Mouse (Mus musculus) embryonic facial prominence, embryonic 14.5 days (tissue): Measurements from ENCODE around the gene Map4. TPM values are rescaled to one million over a fixed set of nuclear protein-coding genes. Genes with fewer than 3 reads are reported as not detected.

ENCODE experiments used
- ATAC-seq: fragments of 200-750 bp; cut with Nextera tagmentation; 2 replicates; pipeline ENCODE4 v1.8.0; 2017; ENCODE audit warnings: low read depth, moderate number of reproducible peaks, moderate TSS enrichment
- DNase-seq: peaks from one replicate; pipeline ENCODE4 v3.0.0-alpha.2; 2015; ENCODE audit warnings: low spot score
- H3K27ac ChIP-seq: fragments of 300-500 bp; sonication (generic); replicated peaks from 2 replicates; pipeline ENCODE4 v1.5.1; 2014; ENCODE audit warnings: low read depth, mild to moderate bottlenecking, low read length, moderate library complexity
- H3K27me3 ChIP-seq: fragments of 300-500 bp; sonication (generic); replicated peaks from 2 replicates; pipeline ENCODE4 v1.6.1; 2014; ENCODE audit warnings: low read length; ENCODE audit not compliant: control insufficient read depth, insufficient read depth
- H3K36me3 ChIP-seq: fragments of 300-500 bp; sonication (generic); 2 replicates; pipeline ENCODE4 v1.6.1; 2014; ENCODE audit warnings: low read length, mixed read lengths; ENCODE audit not compliant: control insufficient read depth, insufficient read depth
- H3K4me1 ChIP-seq: fragments of 300-500 bp; sonication (generic); 2 replicates; pipeline ENCODE4 v1.6.1; 2014; ENCODE audit warnings: antibody characterized with exemption, low read length; ENCODE audit not compliant: control insufficient read depth, insufficient read depth
- H3K4me2 ChIP-seq: fragments of 300-500 bp; sonication (generic); 2 replicates; pipeline ENCODE4 v1.6.1; 2014; ENCODE audit warnings: low read depth, mild to moderate bottlenecking, low read length, moderate library complexity, mixed read lengths
- H3K4me3 ChIP-seq: fragments of 300-500 bp; sonication (generic); 2 replicates; pipeline ENCODE4 v1.5.1; 2014; ENCODE audit warnings: low read depth, mild to moderate bottlenecking, low read length
- H3K9ac ChIP-seq: fragments of 300-500 bp; sonication (generic); 2 replicates; pipeline ENCODE4 v1.6.1; 2014; ENCODE audit warnings: low read depth, mild to moderate bottlenecking, low read length, moderate library complexity, mixed read lengths
- H3K9me3 ChIP-seq: fragments of 300-500 bp; sonication (generic); 2 replicates; pipeline ENCODE4 v1.6.1; 2016; ENCODE audit warnings: low read length; ENCODE audit not compliant: control insufficient read depth
- WGBS: fragments of 180-500 bp; shearing (Covaris S2); extraction: QIAGEN DNeasy Blood & Tissue Kit; methylation state at CpG from one replicate; pipeline ENCODE4 v1.1.7; 2014; 5-methylcytosine and 5-hydroxymethylcytosine counted together
- polyA plus RNA-seq: library from polyadenylated mRNA; unstranded; fragments of >200 nt; fragmentation: Nextera tagmentation; extraction: Ambion mirVana; gene quantifications from 2 replicates; pipeline ENCODE4 v1.2.1, GENCODE M21; 2014

Gene Map4
- polyA plus RNA-seq, 1 experiment from 2014 or later = 112 TPM

- ATAC-seq (no peak), DNase-seq (peak; percentile 46)
- peak overlapping the region; percentile 73 for H3K4me2 ChIP-seq
- H3K9ac ChIP-seq = peak overlapping the region; percentile 84
- peak overlapping the region; percentile 82 for H3K4me3 ChIP-seq
- no peaks in the 10 kb centered on the region for H3K36me3 ChIP-seq
- peak overlapping the region; percentile 95 for H3K27ac ChIP-seq
- H3K9me3 ChIP-seq = no peaks in the 10 kb centered on the region
- peaks cover 7% of the 10 kb centered on the region; the same call in 1 of the 2 replicates for H3K4me1 ChIP-seq
- WGBS = 0% methylated on average over 19 of the region's 20 CpGs
- no peaks in the 10 kb centered on the region for H3K27me3 ChIP-seq
These were observed 1.1 kb downstream of the Map4 start for GRCm38 (mm10) chr9:109932361-109932755.

DNA sequence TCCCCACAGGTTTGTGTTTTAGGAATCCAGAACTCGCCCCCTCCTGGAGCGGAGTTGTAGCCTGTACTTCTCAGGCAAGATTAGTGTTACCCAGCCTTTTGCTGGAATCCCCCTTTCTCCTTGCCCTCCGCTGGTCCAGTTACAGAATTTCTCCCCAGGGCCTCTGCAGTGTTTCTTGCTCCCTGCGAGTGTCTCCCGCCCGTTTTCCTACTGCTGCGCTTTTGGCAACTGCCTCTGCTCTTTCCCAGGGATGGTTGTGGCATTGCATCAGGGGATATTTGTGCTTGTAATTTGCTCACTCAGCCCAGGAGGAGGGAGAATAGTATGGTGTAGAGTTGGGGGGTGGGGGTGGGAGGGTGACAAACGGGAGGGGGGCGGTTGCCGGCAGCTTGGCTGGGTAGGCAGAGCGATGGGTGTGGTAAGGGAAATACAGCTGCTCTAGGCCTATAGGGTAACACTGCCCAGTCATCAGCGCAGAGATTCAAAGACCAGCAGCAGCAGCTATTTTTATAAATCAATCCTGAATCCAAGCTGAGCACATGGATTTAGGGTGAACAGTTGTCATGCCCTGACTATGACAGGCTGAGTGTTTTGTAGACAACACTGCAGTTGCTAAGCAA, 1.6 kb downstream of the Map4 start:
- Histone ChIP-seq H3K9ac (peak overlapping the region; percentile 84), H3K4me2 (peak overlapping the region; percentile 73), H3K4me3 (peak overlapping the region; percentile 82), H3K36me3 (no peaks in the 10 kb centered on the region), H3K27ac (peak overlapping the region; percentile 95), H3K9me3 (no peaks in the 10 kb centered on the region), H3K27me3 (no peaks in the 10 kb centered on the region), H3K4me1 (peaks cover 7% of the 10 kb centered on the region; the same call in 1 of the 2 replicates)
- ATAC-seq (0 out of 2 replicates have a peak, but pooled peaks have one; percentile 1), DNase-seq (peak; percentile 87)
- WGBS = 0% methylated on average over 12 of the region's 12 CpGs

DNA sequence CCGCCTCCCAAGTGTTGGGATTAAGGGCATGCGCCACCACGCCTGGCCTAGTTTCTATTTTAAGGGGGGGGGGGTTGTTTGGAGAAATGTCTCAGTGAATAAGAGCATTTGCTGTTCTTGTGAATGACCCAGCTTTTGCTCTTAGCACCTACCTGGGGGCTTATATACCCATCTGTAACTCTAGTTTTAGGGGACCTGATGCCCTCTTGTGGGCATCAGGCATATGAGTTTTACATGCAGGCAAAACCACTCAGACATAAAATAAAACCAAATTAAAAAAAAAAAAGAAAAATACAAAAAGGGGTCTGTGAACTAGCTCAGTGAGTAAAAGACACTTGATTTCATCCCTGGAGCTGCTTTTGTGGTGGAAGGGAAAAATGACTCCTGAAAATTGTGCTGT, 8.1 kb downstream of the Map4 start:
- Histone ChIP-seq H3K27ac (no peak overlapping the region), H3K4me1 (no peaks in the 10 kb centered on the region)

DNA sequence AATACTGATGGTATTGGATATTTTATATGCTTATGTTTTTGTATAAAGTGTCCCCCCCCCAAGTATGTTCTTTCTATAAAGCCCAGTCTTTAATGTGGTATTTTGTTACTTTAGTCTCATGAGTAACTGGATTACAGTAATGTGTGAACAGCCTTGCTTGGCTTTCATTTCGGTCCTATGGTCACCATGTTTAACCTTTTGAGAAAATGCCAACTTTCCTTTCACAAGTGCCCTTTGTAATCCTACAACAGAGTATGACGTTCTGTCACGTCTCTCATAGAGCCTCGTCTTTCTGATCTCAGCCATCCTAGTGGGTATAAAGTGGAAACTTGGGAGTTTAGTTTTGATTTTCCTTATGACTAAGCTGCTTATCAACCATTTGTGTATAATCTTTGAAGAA, 11.5 kb downstream of the Map4 start:
- no peak for ATAC-seq
- H3K27me3 ChIP-seq = no peaks in the 10 kb centered on the region
- no peak overlapping the region for H3K27ac ChIP-seq
- H3K36me3 ChIP-seq = no peaks in the 10 kb centered on the region
- no peak overlapping the region for H3K9ac ChIP-seq
- DNase-seq = no peak
- H3K4me1 ChIP-seq = no peaks in the 10 kb centered on the region
- no peak overlapping the region for H3K4me2 ChIP-seq
- H3K9me3 ChIP-seq = no peaks in the 10 kb centered on the region
- H3K4me3 ChIP-seq = no peak overlapping the region
- 62% methylated on average over 4 of the region's 4 CpGs for WGBS

More for the DNA sequence above, 8.1 kb downstream of the Map4 start:
- Histone ChIP-seq H3K36me3 (no peaks in the 10 kb centered on the region), H3K9me3 (no peaks in the 10 kb centered on the region), H3K4me2 (no peak overlapping the region), H3K9ac (no peak overlapping the region), H3K27me3 (no peaks in the 10 kb centered on the region), H3K4me3 (no peak overlapping the region)
- WGBS = 92% methylated on average over 3 of the region's 3 CpGs
- ATAC-seq (no peak), DNase-seq (no peak)

DNA sequence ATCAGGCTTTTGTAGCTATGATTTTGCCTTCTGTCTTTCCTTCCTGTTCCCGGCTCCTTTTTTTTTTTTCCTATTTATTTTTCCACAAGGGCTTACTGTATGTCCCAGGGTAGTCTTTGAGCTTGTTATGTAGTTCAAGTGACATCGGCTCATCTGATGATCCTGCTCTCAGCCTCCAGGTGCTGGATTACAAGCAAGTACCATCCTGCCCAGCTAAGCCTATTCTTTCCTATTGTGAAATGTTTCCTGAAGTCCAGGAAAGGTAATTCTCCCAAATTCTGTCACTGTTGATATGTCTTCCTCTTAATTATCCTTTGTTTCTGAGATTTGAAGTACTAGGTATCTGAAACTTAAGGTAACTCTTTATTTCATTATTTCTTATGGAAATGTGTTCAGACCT, 13.5 kb downstream of the Map4 start:
- no peaks in the 10 kb centered on the region for H3K36me3 ChIP-seq
- 71% methylated on average over 2 of the region's 2 CpGs for WGBS
- no peaks in the 10 kb centered on the region for H3K27me3 ChIP-seq
- DNase-seq (no peak), ATAC-seq (no peak)
- H3K9ac ChIP-seq = no peak overlapping the region
- no peak overlapping the region for H3K4me3 ChIP-seq
- no peak overlapping the region for H3K27ac ChIP-seq
- H3K4me1 ChIP-seq = no peaks in the 10 kb centered on the region
- H3K4me2 ChIP-seq = no peak overlapping the region
- no peaks in the 10 kb centered on the region for H3K9me3 ChIP-seq

DNA sequence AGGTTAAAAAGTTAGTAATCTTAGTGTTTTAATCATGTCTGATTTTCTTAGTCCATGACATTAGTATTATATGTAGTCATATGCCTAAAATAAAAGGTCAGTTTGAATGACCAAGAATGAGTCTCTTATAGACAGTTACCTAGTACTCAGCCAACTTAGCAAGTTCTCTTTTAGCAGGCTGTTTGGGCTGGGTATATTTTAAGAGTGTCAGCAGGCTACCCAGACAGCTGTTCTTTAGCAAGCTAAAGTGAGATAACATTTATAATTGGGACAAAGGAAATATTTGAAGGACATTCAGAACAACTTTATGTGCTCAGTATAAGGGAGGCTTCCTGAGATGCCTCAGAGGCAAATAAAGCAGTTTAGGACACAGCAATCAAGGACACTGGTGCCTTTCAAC, 17.3 kb downstream of the Map4 start:
- Histone ChIP-seq H3K9me3 (0 out of 2 replicates have a peak, but pooled peaks cover 4% of the 10 kb centered on the region), H3K4me2 (no peak overlapping the region), H3K27me3 (no peaks in the 10 kb centered on the region), H3K36me3 (no peaks in the 10 kb centered on the region), H3K27ac (no peak overlapping the region), H3K4me1 (no peaks in the 10 kb centered on the region), H3K9ac (no peak overlapping the region), H3K4me3 (no peak overlapping the region)
- DNase-seq (no peak), ATAC-seq (peak; percentile 47; the same call in 1 of the 2 replicates)

DNA sequence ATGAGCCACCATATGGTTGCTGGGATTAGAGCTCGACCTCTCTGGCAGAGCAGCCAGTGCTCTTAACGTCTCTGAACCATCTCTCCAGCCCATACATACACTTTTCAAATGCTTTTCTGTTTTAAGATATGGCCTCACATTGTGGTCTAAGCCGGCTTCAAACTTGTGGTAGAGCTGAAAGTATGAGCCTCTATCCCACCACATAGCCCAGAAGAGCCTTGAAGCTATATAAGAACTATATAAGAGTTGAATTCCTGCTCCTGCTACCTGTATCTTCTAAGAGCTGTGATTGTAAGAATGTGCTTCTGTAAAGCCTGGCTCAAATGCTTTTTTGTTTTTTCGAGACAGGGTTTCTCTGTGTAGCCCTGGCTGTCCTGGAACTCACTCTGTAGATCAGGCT, 18.5 kb downstream of the Map4 start:
- H3K9me3 ChIP-seq = 0 out of 2 replicates have a peak, but pooled peaks cover 4% of the 10 kb centered on the region
- 87% methylated on average over 4 of the region's 4 CpGs for WGBS
- ATAC-seq (no peak), DNase-seq (no peak)
- H3K4me3 ChIP-seq = no peak overlapping the region
- H3K9ac ChIP-seq = no peak overlapping the region
- no peak overlapping the region for H3K27ac ChIP-seq
- H3K36me3 ChIP-seq = no peaks in the 10 kb centered on the region
- H3K27me3 ChIP-seq = no peaks in the 10 kb centered on the region
- no peaks in the 10 kb centered on the region for H3K4me1 ChIP-seq
- H3K4me2 ChIP-seq = no peak overlapping the region

- Histone ChIP-seq H3K9me3 (0 out of 2 replicates have a peak, but pooled peaks cover 4% of the 10 kb centered on the region), H3K4me2 (no peak overlapping the region), H3K9ac (no peak overlapping the region), H3K4me1 (no peaks in the 10 kb centered on the region), H3K36me3 (no peaks in the 10 kb centered on the region), H3K27ac (no peak overlapping the region), H3K27me3 (no peaks in the 10 kb centered on the region), H3K4me3 (no peak overlapping the region)
- WGBS = 93% methylated on average over 8 of the region's 8 CpGs
- DNase-seq (no peak), ATAC-seq (no peak)
These were observed 22.3 kb downstream of the Map4 start for GRCm38 (mm10) chr9:109953538-109953937.

- no peaks in the 10 kb centered on the region for H3K36me3 ChIP-seq
- H3K9me3 ChIP-seq = 0 out of 2 replicates have a peak, but pooled peaks cover 4% of the 10 kb centered on the region
- H3K27ac ChIP-seq = no peak overlapping the region
- no peak for ATAC-seq
- no peak overlapping the region for H3K9ac ChIP-seq
- H3K4me3 ChIP-seq = no peak overlapping the region
- no peak overlapping the region for H3K4me2 ChIP-seq
- H3K4me1 ChIP-seq = no peaks in the 10 kb centered on the region
- no peak for DNase-seq
- no peaks in the 10 kb centered on the region for H3K27me3 ChIP-seq
These were observed 23.4 kb downstream of the Map4 start for GRCm38 (mm10) chr9:109954631-109955030.
